In the genomic region with DNA sequence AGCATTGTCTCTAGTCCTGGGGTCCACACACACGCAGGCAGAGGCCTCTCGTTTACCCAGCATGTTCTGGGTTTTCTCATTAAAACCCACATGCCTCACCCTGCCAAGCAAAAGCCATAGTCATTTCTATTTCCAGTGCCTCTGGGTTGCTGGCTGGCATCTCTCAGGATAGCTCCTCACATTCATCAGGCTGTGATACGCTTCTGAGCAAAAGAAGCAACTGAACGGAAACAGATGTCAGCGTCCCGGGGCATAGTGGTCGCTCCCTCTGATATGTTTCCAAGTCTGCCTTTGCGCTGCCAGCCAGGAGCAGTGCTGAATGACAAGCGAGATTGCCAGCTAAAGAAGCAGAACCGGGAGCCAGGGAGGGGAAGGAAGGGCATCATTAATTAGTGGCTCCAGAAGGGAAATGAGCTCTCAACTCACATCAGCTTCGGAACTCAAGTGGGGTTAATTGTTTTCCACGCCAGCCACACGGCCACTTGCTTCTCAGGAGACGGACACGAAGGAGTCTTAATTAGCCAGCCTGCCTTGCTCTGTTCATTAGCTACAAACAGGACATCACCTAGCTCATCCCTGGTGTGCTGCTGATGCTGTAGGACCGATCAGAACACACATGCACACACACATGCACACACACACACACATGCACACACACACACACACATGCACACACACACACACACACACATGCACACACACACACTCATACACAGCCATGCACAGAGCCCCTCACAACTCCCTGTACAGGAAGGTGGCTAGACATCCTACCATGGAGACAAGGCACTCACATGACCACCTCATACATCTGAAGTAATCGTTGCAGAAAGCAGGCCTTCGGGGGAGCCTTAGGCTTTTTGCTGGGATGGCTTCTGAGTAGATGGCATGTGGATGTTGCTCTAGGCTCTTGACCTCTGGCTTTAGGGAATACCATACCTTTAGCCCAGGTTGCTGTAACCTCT, we compare ENCODE assay signal across 8 mouse cellular contexts. TPM values are rescaled to one million over a fixed set of nuclear protein-coding genes. Genes with fewer than 3 reads are reported as not detected.
DNase-seq lines count a peak whose midpoint lies in the region; ATAC-seq lines count a peak whose summit lies in the region.

No protein-coding gene starts in this region.

- peak; percentile 15 to 18 for DNase-seq in heart, adult 18-20 months
- DNase-seq in heart, adult 9 months (ENCODE audit: low spot score in 2 of 2), result no peak
- peak; percentile 93 for DNase-seq in Muller cell, postnatal 12 days (ENCODE audit: inconsistent ontology term)
- DNase-seq in forebrain, embryonic 14.5 days (ENCODE audit: low spot score), result peak; percentile 93
- peak; percentile 46 for DNase-seq in kidney, postnatal 14 days
- DNase-seq in midbrain, embryonic 14.5 days, result peak; percentile 80
- DNase-seq in spleen, adult 18-20 months, result no peak
- no peak for DNase-seq in urinary bladder, postnatal 14 days (ENCODE audit: low spot score)

- peak overlapping the region; percentile 14; the same call in 1 of the 2 replicates for H3K4me2 ChIP-seq in forebrain, embryonic 14.5 days (ENCODE audit: low read length)
- no peak overlapping the region; the same call in 1 of the 2 replicates for H3K4me2 ChIP-seq in midbrain, embryonic 14.5 days (ENCODE audit: low read length)

- no peaks in the 10 kb centered on the region for H3K9me3 ChIP-seq in forebrain, embryonic 14.5 days (replicated peaks; ENCODE audit: control insufficient read depth, low read length)
- no peaks in the 10 kb centered on the region for H3K9me3 ChIP-seq in midbrain, embryonic 14.5 days (ENCODE audit: control insufficient read depth, low read length)

- H3K4me3 ChIP-seq in forebrain, embryonic 14.5 days (ENCODE audit: low read depth, low read length), result no peak overlapping the region
- no peak overlapping the region for H3K4me3 ChIP-seq in midbrain, embryonic 14.5 days (replicated peaks; ENCODE audit: low read depth, low read length)

- H3K9ac ChIP-seq in forebrain, embryonic 14.5 days (ENCODE audit: low read length), result peak overlapping the region; percentile 2
- peak overlapping the region; percentile 2; the same call in 1 of the 2 replicates for H3K9ac ChIP-seq in midbrain, embryonic 14.5 days (replicated peaks; ENCODE audit: low read length)

- peak overlapping the region; percentile 72 for H3K27ac ChIP-seq in forebrain, embryonic 14.5 days (ENCODE audit: low read depth, low read length)
- peak overlapping the region; percentile 72 for H3K27ac ChIP-seq in midbrain, embryonic 14.5 days (replicated peaks; ENCODE audit: low read depth, low read length)

- peak; percentile 92 for ATAC-seq in forebrain, embryonic 14.5 days
- no peak; the same call in 1 of the 2 replicates for ATAC-seq in midbrain, embryonic 14.5 days (ENCODE audit: low FRiP score, low TSS enrichment)

- H3K4me1 ChIP-seq in forebrain, embryonic 14.5 days (ENCODE audit: control insufficient read depth, insufficient read depth, low read length), result peaks cover 18% of the 10 kb centered on the region
- peaks cover 18% of the 10 kb centered on the region for H3K4me1 ChIP-seq in midbrain, embryonic 14.5 days (ENCODE audit: control insufficient read depth, insufficient read depth, low read length)

- no peaks in the 10 kb centered on the region for H3K36me3 ChIP-seq in forebrain, embryonic 14.5 days (ENCODE audit: control insufficient read depth, insufficient read depth, low read length)
- H3K36me3 ChIP-seq in midbrain, embryonic 14.5 days (ENCODE audit: control insufficient read depth, insufficient read depth, low read length), result no peaks in the 10 kb centered on the region

- 11% methylated on average over 18 of the region's 18 CpGs for WGBS in forebrain, embryonic 14.5 days
- 39% methylated on average over 18 of the region's 18 CpGs for whole genome bisulfite sequencing in midbrain, embryonic 14.5 days

- H3K27me3 ChIP-seq in forebrain, embryonic 14.5 days (replicated peaks; ENCODE audit: control insufficient read depth, insufficient read depth, low read length), result no peaks in the 10 kb centered on the region
- no peaks in the 10 kb centered on the region for H3K27me3 ChIP-seq in midbrain, embryonic 14.5 days (ENCODE audit: control insufficient read depth, insufficient read depth, low read length)

RNA-seq across cellular contexts. Expression of a gene that starts 49.3 kb away (rescaled TPM):
- total RNA-seq in heart, adult 18-20 months (2021), result 1 to 10 TPM; 6.7 to 7.2 TPM
- 3.9 and 4.2 TPM in 2 replicates for polyA plus RNA-seq in forebrain, embryonic 14.5 days (2014; fragmentation: Nextera tagmentation; extraction: Ambion mirVana)
- polyA plus RNA-seq in midbrain, embryonic 14.5 days (2014; fragmentation: Nextera tagmentation; extraction: Ambion mirVana), result 4.0 and 5.7 TPM in 2 replicates

RNA-seq across cellular contexts. Expression of a gene that starts 49.4 kb away (rescaled TPM):
- total RNA-seq in heart, adult 18-20 months (2021), result 10 to 100 TPM; 12.1 to 13.5 TPM
- polyA plus RNA-seq in forebrain, embryonic 14.5 days (2014; fragmentation: Nextera tagmentation; extraction: Ambion mirVana), result 31.1 and 36.0 TPM in 2 replicates
- 23.3 and 29.9 TPM in 2 replicates for polyA plus RNA-seq in midbrain, embryonic 14.5 days (2014; fragmentation: Nextera tagmentation; extraction: Ambion mirVana)

Comparison
In these comparisons a context has a peak if more than half of its experiments do, and no peak if none do; other contexts are left out.
1. DNase-seq: peak in heart, adult 18-20 months (2 of 2), Muller cell, postnatal 12 days (single experiment), forebrain, embryonic 14.5 days (single experiment), kidney, postnatal 14 days (single experiment) and midbrain, embryonic 14.5 days (single experiment); none in heart, adult 9 months (0 of 2), spleen, adult 18-20 months (0 of 2) and urinary bladder, postnatal 14 days (single experiment).